Mouse (Mus musculus) midbrain, embryonic 11.5 days (tissue): Measurements from ENCODE around the gene Pola2. TPM values are rescaled to one million over a fixed set of nuclear protein-coding genes. Genes with fewer than 3 reads are reported as not detected.

Experiments
- ATAC-seq: fragments of 200-750 bp; cut with Nextera tagmentation; 2 replicates; pipeline ENCODE4 v1.8.0; 2017; ENCODE audit warnings: moderate TSS enrichment, moderate library complexity; ENCODE audit not compliant: low FRiP score
- DNase-seq: peaks from one replicate; pipeline ENCODE4 v3.0.0; 2015; ENCODE audit warnings: low spot score; ENCODE audit errors: missing footprints
- H3K27ac ChIP-seq: fragments of 300-500 bp; sonication (generic); 2 replicates; pipeline ENCODE4 v1.5.1; 2014; ENCODE audit warnings: low read depth, low read length
- H3K27me3 ChIP-seq: fragments of 300-500 bp; sonication (generic); 2 replicates; pipeline ENCODE4 v1.6.1; 2014; ENCODE audit warnings: mild to moderate bottlenecking, low read length, moderate library complexity, mixed read lengths; ENCODE audit not compliant: control insufficient read depth, insufficient read depth
- H3K36me3 ChIP-seq: fragments of 300-500 bp; sonication (generic); 2 replicates; pipeline ENCODE4 v1.6.1; 2014; ENCODE audit warnings: mild to moderate bottlenecking, low read length, moderate library complexity, mixed read lengths; ENCODE audit not compliant: control insufficient read depth, insufficient read depth
- H3K4me1 ChIP-seq: fragments of 300-500 bp; sonication (generic); 2 replicates; pipeline ENCODE4 v1.6.1; 2014; ENCODE audit warnings: low read length; ENCODE audit not compliant: control insufficient read depth, insufficient read depth
- H3K4me2 ChIP-seq: fragments of 300-500 bp; sonication (generic); 2 replicates; pipeline ENCODE4 v1.6.1; 2014; ENCODE audit warnings: mild to moderate bottlenecking, moderate library complexity
- H3K4me3 ChIP-seq: fragments of 300-500 bp; sonication (generic); 2 replicates; pipeline ENCODE4 v1.5.1; 2014; ENCODE audit warnings: low read depth, low read length
- H3K9ac ChIP-seq: fragments of 300-500 bp; sonication (generic); 2 replicates; pipeline ENCODE4 v1.6.1; 2014; ENCODE audit warnings: low read length
- H3K9me3 ChIP-seq: fragments of 300-500 bp; sonication (generic); 2 replicates; pipeline ENCODE4 v1.6.1; 2016; ENCODE audit warnings: low read length; ENCODE audit not compliant: control insufficient read depth
- WGBS: fragments of 180-500 bp; shearing (Covaris S2); extraction: QIAGEN DNeasy Blood & Tissue Kit; methylation state at CpG from one replicate; pipeline ENCODE4 v1.1.7; 2014; 5-methylcytosine and 5-hydroxymethylcytosine counted together
- polyA plus RNA-seq: library from polyadenylated mRNA; unstranded; fragments of >200 nt; fragmentation: Nextera tagmentation; extraction: Ambion mirVana; gene quantifications from 2 replicates; pipeline ENCODE4 v1.2.1, GENCODE M21; 2014

The Pola2 gene
- polyA plus RNA-seq, 1 experiment from 2014 or later: 82.7 TPM

DNA sequence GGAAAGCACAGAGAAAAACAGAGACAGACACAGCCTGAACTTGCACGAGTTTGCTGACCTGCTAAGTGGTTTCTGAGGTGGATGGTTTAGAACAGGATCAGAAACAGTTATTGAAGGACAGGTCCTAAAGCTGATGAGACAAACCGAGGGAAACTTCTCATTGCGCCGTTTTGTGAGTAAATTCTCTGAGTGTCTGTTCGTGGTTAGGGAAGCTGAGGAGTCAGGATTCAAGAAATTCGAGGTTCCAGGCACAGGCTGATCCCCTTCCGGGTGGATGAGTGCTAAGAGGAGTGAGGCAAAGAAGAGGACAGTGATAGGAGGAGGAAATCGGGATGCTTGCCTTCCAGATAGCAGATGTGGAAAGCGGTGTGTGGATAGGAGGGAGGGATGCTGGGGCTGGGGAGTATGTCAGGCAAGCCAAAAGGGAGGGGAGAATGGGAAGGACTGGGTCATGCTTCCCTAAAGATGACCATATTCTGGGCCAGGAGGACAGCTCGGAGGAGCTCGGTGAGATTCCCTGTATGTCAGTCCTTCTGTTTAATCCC is 38.6 kb downstream of the Pola2 start:
- Histone ChIP-seq H3K4me1 (peaks cover 5% of the 10 kb centered on the region; the same call in 1 of the 2 replicates), H3K27ac (no peak overlapping the region), H3K9me3 (no peaks in the 10 kb centered on the region), H3K9ac (peak overlapping the region; percentile 31; the same call in 1 of the 2 replicates), H3K4me3 (peak overlapping the region; percentile 43), H3K36me3 (no peaks in the 10 kb centered on the region), H3K4me2 (peak overlapping the region; percentile 92), H3K27me3 (no peaks in the 10 kb centered on the region; the same call in 1 of the 2 replicates)
- 32% methylated on average over 11 of the region's 11 CpGs for WGBS
- DNase-seq (peak; percentile 89), ATAC-seq (no peak)

- Histone ChIP-seq H3K9ac (peak within 1 kb of the TSS; percentile 52), H3K4me1 (peaks cover 5% of the 10 kb centered on the region; the same call in 1 of the 2 replicates), H3K36me3 (no peaks in the 10 kb centered on the region), H3K27ac (no peak within 1 kb of the TSS), H3K9me3 (no peaks in the 10 kb centered on the region), H3K4me2 (peak within 1 kb of the TSS; percentile 92), H3K27me3 (no peaks in the 10 kb centered on the region; the same call in 1 of the 2 replicates), H3K4me3 (peak within 1 kb of the TSS; percentile 43)
- WGBS: under 1% methylated on average over 18 of the region's 18 CpGs
- DNase-seq: peak; percentile 99
- ATAC-seq: peak; percentile 93
These were observed 39.3 kb downstream of the Pola2 start, which contains the start of gene Cdc42ep2 for GRCm38 (mm10) chr19:5924713-5925093. TSS of gene Cdc42ep2 (minus strand) at chr19:5924816.

DNA sequence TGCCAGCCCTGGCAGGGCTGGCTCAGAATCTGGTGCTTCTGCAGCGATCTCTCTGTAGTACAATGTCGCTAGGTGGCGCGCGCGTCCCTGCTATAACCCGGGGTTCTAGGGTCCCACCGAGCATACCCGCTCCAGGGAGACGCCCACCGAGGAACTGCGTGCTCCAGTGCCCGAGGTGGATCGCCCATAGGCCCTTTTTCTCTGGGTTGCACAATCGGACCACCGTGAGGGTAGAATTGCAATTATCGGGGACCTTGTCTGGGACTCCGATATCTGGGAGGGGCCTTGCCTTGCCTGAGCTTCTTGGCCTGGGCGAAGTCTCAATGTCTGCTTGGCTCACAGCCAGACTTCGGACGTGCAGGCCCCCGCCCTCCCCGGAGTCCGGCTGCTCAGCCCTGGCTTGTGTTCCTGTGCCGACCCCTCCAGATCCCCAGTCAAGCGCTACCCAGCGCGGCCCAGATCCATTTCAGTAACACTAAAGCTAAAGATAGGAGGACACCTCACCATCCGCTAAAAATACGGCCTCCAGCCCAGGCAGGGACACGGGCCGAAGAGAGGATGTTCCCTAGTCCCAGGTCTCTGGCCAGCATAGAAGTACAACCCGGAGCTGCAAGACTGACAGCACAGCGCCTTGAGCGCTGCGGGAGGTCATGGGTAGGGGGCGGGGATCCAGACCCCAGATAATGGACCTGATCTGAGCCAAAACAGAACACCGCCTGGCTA is 39.9 kb downstream of the Pola2 start:
- no peak overlapping the region for H3K27ac ChIP-seq
- no peaks in the 10 kb centered on the region for H3K9me3 ChIP-seq
- H3K9ac ChIP-seq: peak overlapping the region; percentile 52
- peak; percentile 82 for ATAC-seq
- H3K4me1 ChIP-seq: peaks cover 5% of the 10 kb centered on the region; the same call in 1 of the 2 replicates
- no peaks in the 10 kb centered on the region for H3K36me3 ChIP-seq
- under 1% methylated on average over 38 of the region's 38 CpGs for WGBS
- H3K4me3 ChIP-seq: peak overlapping the region; percentile 43
- no peaks in the 10 kb centered on the region; the same call in 1 of the 2 replicates for H3K27me3 ChIP-seq
- DNase-seq: peak; percentile 99
- peak overlapping the region; percentile 92 for H3K4me2 ChIP-seq

DNA sequence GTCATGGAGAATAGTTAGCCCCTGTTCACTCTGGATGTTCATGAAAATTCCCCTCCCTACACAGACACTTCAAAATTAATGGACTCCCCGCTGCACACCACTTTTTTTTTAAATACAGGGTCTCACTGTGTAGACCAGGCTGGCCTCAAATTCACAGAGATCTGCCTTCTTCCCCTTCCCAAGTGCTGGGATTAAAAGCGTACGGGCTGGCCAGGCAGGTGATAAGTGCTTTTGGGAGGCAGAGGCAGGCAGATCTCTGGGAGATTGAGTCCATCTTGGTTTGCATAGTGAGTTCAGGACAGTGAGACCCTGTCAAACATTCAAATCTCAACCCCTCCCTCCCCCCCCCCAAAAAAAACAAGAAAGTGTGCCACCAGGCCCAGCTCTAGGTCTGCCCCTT is 41.0 kb downstream of the Pola2 start:
- DNase-seq (peak; percentile 79), ATAC-seq (no peak)
- H3K27ac ChIP-seq: no peak overlapping the region
- 95% methylated on average over 3 of the region's 3 CpGs for WGBS
- no peaks in the 10 kb centered on the region; the same call in 1 of the 2 replicates for H3K27me3 ChIP-seq
- H3K9me3 ChIP-seq: no peaks in the 10 kb centered on the region
- peaks cover 5% of the 10 kb centered on the region; the same call in 1 of the 2 replicates for H3K4me1 ChIP-seq
- H3K4me2 ChIP-seq: no peak overlapping the region
- no peak overlapping the region for H3K4me3 ChIP-seq
- no peak overlapping the region for H3K9ac ChIP-seq
- no peaks in the 10 kb centered on the region for H3K36me3 ChIP-seq

DNA sequence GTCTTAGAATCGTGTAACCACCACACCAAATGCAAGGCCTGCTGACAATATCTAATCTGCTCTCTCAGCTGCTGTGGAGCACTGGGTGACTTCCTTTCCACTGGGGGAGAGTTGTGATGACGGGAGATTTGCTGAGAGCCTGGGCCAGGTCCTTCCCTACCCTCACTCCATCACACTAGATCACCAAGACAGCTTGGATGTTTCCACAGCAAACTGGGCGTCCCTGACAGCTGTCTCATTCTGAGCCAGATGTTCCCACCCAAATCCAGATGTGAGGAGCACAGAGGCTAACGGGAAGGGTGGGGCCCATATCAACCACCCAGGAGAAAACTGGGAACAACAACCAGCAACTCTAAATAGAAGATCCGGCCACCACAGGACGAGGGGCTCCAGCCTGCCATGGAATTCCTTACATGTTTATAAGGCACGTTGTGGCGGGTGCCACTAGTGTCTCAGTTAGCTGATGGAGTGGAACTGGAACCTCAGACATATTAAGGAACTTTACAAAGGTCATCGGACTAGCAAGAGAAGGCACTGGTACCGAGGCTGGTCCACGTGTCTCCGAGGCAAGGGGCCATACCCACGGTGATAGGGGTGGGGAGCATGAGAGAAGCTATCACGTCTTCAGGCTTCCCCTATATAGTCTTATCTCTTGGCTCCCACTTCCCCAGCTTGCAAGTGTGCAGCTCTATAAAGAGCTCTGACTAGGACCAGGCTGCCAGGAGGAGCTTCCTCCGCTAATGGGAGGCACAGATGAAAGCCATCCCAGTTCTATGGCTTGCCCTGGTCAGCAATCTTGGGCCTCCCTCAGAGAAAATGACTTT is 41.7 kb downstream of the Pola2 start:
- H3K27me3 ChIP-seq: no peaks in the 10 kb centered on the region; the same call in 1 of the 2 replicates
- ATAC-seq (no peak), DNase-seq (no peak)
- H3K36me3 ChIP-seq: no peaks in the 10 kb centered on the region
- H3K4me2 ChIP-seq: no peak overlapping the region
- H3K9me3 ChIP-seq: no peaks in the 10 kb centered on the region
- H3K9ac ChIP-seq: no peak overlapping the region
- no peak overlapping the region for H3K4me3 ChIP-seq
- no peak overlapping the region for H3K27ac ChIP-seq
- WGBS: 81% methylated on average over 15 of the region's 15 CpGs
- peaks cover 5% of the 10 kb centered on the region; the same call in 1 of the 2 replicates for H3K4me1 ChIP-seq

DNA sequence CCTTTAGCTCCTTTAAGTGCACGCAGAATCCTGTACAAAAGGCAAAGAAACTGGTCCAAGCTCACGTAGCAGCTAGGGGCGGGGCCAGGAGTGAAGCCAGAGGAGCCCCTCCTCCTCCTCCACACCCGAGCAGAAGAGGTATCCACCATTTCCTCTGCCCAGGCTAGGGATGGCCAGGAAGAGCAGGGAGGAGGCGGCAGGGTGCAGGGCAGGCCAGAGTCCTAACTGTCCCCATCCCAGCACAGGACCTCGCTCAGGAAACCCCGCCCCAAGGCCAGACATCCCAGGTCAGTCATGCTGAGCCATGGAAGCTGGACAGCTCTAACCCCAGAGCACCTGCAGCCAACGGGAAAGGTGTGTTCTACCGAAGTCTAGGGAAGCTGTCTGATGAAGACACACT is 42.3 kb downstream of the Pola2 start:
- no peaks in the 10 kb centered on the region for H3K36me3 ChIP-seq
- H3K27me3 ChIP-seq: no peaks in the 10 kb centered on the region; the same call in 1 of the 2 replicates
- peaks cover 5% of the 10 kb centered on the region; the same call in 1 of the 2 replicates for H3K4me1 ChIP-seq
- 24% methylated on average over 9 of the region's 9 CpGs for WGBS
- no peak overlapping the region for H3K27ac ChIP-seq
- DNase-seq: no peak
- no peak overlapping the region for H3K4me2 ChIP-seq
- H3K9me3 ChIP-seq: no peaks in the 10 kb centered on the region
- no peak for ATAC-seq
- H3K4me3 ChIP-seq: no peak overlapping the region
- H3K9ac ChIP-seq: 0 out of 2 replicates have a peak overlapping the region, but pooled peaks have one; percentile 24

DNA sequence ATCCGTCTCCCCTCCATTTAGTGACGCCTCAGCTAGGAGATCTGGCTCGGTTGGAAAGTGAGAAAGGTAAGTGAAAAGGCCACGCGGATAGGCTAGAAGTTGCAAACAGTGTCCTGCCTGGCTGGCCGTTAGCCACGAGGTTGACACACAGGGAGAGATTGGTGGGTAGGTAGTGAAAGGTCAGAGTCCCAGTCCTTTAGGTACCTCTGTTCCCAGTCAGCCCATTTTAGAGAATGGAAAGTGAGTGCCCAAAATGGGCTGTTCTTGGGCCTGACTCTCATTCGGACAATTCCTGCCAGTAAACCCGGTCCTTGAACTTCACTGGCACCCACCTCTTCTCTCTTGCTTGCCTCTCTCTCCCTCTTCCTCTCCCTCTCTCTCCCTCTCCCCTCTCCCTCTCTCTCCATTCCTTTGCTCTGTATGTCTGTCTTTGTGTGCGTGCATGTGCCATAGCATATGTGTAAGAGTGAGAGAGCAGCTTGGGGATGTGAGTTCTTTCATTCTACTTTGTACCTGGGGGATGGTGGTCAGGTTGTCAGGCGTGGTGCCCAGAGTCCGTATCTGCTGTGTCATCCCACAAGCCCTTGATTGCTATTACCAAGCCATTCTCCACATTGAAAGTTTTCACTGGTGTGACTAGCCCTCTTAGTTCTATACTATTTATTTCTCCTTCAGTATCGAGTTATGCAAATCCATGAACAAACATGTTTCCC is 50.8 kb downstream of the Pola2 start, which contains the start of gene Dpf2:
Gene Dpf2 (minus strand): TSS at position 4 of the 713 bp plus-strand sequence.
- DNase-seq: no peak
- ATAC-seq: peak; percentile 17; the same call in 1 of the 2 replicates

More for the DNA sequence above, 50.8 kb downstream of the Pola2 start, which contains the start of gene Dpf2:
- H3K27ac ChIP-seq: peak within 1 kb of the TSS; percentile 10; the same call in 1 of the 2 replicates
- 0 out of 2 replicates have a peak, but pooled peaks cover 3% of the 10 kb centered on the region for H3K36me3 ChIP-seq
- peak within 1 kb of the TSS; percentile 62 for H3K4me2 ChIP-seq
- peak within 1 kb of the TSS; percentile 81 for H3K9ac ChIP-seq
- no peaks in the 10 kb centered on the region for H3K27me3 ChIP-seq
- H3K9me3 ChIP-seq: no peaks in the 10 kb centered on the region
- 24% methylated on average over 13 of the region's 13 CpGs for WGBS
- H3K4me3 ChIP-seq: peak within 1 kb of the TSS; percentile 69
- H3K4me1 ChIP-seq: peaks cover 22% of the 10 kb centered on the region
